Mouse (Mus musculus) erythroblast, embryonic 14.5 days (primary cell): Measurements from ENCODE around the gene Csrp3.

Experiments used
- GATA1 ChIP-seq: IDR thresholded peaks from 2 replicates; pipeline ENCODE4 v1.6.1; 2012; ENCODE audit warnings: low read length, inconsistent platforms, mixed read lengths
- TAL1 ChIP-seq: IDR thresholded peaks from 3 replicates; pipeline ENCODE4 v1.6.1; 2012; ENCODE audit warnings: low read length, inconsistent platforms, mixed read lengths

- TF ChIP-seq TAL1 (no peak), GATA1 (no peak)
Observed at GRCm38 (mm10) chr7:48847820-48848650, at the start of gene Csrp3.
